Mouse (Mus musculus) forebrain, embryonic 12.5 days (tissue): ENCODE measurements around the gene Senp8. TPM values are rescaled to one million over a fixed set of nuclear protein-coding genes. Genes with fewer than 3 reads are reported as not detected.
"Not testable (repeated sequence)": the region's sequence is repeated elsewhere in the genome, so short reads cannot be mapped to it uniquely, and the experiment has no call there.

ENCODE experiments used
- ATAC-seq: fragments of 200-750 bp; cut with Nextera tagmentation; 2 replicates; pipeline ENCODE4 v1.8.0; 2017; ENCODE audit warnings: moderate TSS enrichment; ENCODE audit not compliant: low FRiP score
- H3K27ac ChIP-seq: fragments of 300-500 bp; sonication (generic); 2 replicates; pipeline ENCODE4 v1.5.1; 2016; ENCODE audit warnings: mild to moderate bottlenecking
- H3K27me3 ChIP-seq: fragments of 300-500 bp; sonication (generic); 2 replicates; pipeline ENCODE4 v1.6.1; 2016; ENCODE audit warnings: mild to moderate bottlenecking
- H3K36me3 ChIP-seq: fragments of 300-500 bp; sonication (generic); replicated peaks from 2 replicates; pipeline ENCODE4 v1.6.1; 2016; ENCODE audit warnings: mild to moderate bottlenecking
- H3K4me1 ChIP-seq: fragments of 300-500 bp; sonication (generic); 2 replicates; pipeline ENCODE4 v1.6.1; 2016
- H3K4me2 ChIP-seq: fragments of 300-500 bp; sonication (generic); 2 replicates; pipeline ENCODE4 v1.6.1; 2016; ENCODE audit warnings: mild to moderate bottlenecking, moderate library complexity
- H3K4me3 ChIP-seq: fragments of 300-500 bp; sonication (generic); replicated peaks from 2 replicates; pipeline ENCODE4 v1.5.1; 2016; ENCODE audit warnings: mild to moderate bottlenecking
- H3K9ac ChIP-seq: fragments of 300-500 bp; sonication (generic); 2 replicates; pipeline ENCODE4 v1.6.1; 2016; ENCODE audit warnings: mild to moderate bottlenecking
- H3K9me3 ChIP-seq: fragments of 300-500 bp; sonication (generic); 2 replicates; pipeline ENCODE4 v1.6.1; 2016
- WGBS: fragments of 180-500 bp; shearing (Covaris S2); methylation state at CpG from one replicate; pipeline ENCODE4 v1.1.7; 2016; 5-methylcytosine and 5-hydroxymethylcytosine counted together
- polyA plus RNA-seq: library from polyadenylated mRNA; unstranded; fragments of >200 nt; fragmentation: Nextera tagmentation; extraction: Ambion mirVana; gene quantifications from 2 replicates; pipeline ENCODE4 v1.2.1, GENCODE M21; 2016

Senp8 gene
- 13.0 and 18.1 TPM in 2 replicates for polyA plus RNA-seq

- H3K27me3 ChIP-seq, result no peaks in the 10 kb centered on the region
- no peaks in the 10 kb centered on the region for H3K36me3 ChIP-seq
- peak within 1 kb of the TSS; percentile 86 for H3K4me2 ChIP-seq
- WGBS, result under 1% methylated on average over 58 of the region's 59 CpGs
- peak within 1 kb of the TSS; percentile 90 for H3K9ac ChIP-seq
- H3K4me3 ChIP-seq, result peak within 1 kb of the TSS; percentile 95
- peak; percentile 95 for ATAC-seq
- H3K27ac ChIP-seq, result peak within 1 kb of the TSS; percentile 92
- peaks cover 15% of the 10 kb centered on the region for H3K4me1 ChIP-seq
- no peaks in the 10 kb centered on the region for H3K9me3 ChIP-seq
These were observed at the start of gene Senp8, which contains the start of gene Myo9a for GRCm38 (mm10) chr9:59750267-59751065. Gene Senp8 (minus strand): TSS chr9:59750710. Gene Myo9a (plus strand): TSS chr9:59750896.

DNA sequence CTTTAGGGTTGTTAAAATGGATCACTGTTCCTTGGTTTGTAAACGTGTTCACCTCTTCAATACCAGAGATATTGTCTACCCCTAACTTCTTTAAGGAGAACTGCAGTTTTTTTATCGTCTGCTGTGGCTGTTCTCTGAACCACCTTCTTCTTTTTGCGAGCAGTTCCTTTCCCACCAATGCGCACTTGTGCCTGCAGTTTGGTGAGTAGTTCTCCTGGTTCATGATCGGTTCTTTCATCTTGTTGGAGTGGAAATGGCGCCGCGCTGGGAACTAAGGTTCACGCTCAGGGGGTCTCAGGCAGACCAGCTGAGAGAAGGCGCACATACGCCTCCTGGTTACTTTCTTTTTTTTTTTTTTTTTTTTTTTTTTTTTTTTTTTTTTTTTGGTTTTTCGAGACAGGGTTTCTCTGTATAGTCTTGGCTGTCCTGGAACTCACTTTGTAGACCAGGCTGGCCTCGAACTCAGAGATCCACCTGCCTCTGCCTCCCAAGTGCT is 16.5 kb upstream of the Senp8 start:
- H3K9me3 ChIP-seq, H3K27me3 ChIP-seq, H3K27ac ChIP-seq, ATAC-seq, H3K4me3 ChIP-seq, H3K4me1 ChIP-seq, H3K9ac ChIP-seq, H3K4me2 ChIP-seq, H3K36me3 ChIP-seq: not testable (repeated sequence)
- 92% methylated on average over 12 of the region's 13 CpGs for WGBS

GRCm38 (mm10) chr9:59760515-59760914 is 10.0 kb upstream of the Senp8 start:
- WGBS, result 83% methylated on average over 3 of the region's 3 CpGs
- H3K27ac ChIP-seq, result no peak overlapping the region
- no peaks in the 10 kb centered on the region for H3K9me3 ChIP-seq
- H3K27me3 ChIP-seq, result no peaks in the 10 kb centered on the region
- H3K4me3 ChIP-seq, result no peak overlapping the region
- no peak overlapping the region for H3K9ac ChIP-seq
- ATAC-seq, result no peak
- H3K4me1 ChIP-seq, result no peaks in the 10 kb centered on the region
- H3K4me2 ChIP-seq, result no peak overlapping the region
- no peaks in the 10 kb centered on the region for H3K36me3 ChIP-seq

DNA sequence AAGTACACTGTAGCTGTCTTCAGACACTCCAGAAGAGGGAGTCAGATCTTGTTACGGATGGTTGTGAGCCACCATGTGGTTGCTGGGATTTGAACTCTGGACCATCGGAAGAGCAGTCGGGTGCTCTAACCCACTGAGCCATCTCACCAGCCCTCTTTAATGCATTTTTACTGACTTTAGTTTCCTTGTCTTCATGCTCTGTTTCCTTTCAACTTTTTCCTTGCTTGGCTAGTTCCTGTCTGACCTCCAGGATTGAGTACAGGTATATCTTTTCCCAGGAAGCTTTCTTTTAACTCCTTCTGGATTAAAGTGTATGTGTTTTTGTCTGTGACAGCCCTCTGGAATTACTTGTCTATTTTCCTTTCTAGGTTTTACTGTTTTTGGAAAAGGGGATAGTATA is 6.5 kb upstream of the Senp8 start:
- not testable (repeated sequence) for H3K9ac ChIP-seq, H3K27ac ChIP-seq, ATAC-seq, H3K27me3 ChIP-seq, H3K4me2 ChIP-seq, H3K36me3 ChIP-seq, H3K4me3 ChIP-seq, H3K4me1 ChIP-seq, H3K9me3 ChIP-seq
- WGBS, result 100% methylated on average over 3 of the region's 3 CpGs

- no peak overlapping the region for H3K4me3 ChIP-seq
- H3K4me1 ChIP-seq, result peaks cover 8% of the 10 kb centered on the region
- no peak overlapping the region for H3K9ac ChIP-seq
- no peak for ATAC-seq
- H3K27me3 ChIP-seq, result no peaks in the 10 kb centered on the region
- H3K36me3 ChIP-seq, result no peaks in the 10 kb centered on the region
- H3K4me2 ChIP-seq, result no peak overlapping the region
- no peaks in the 10 kb centered on the region for H3K9me3 ChIP-seq
- 80% methylated on average over 2 of the region's 2 CpGs for WGBS
- no peak overlapping the region for H3K27ac ChIP-seq
These were observed 4.7 kb upstream of the Senp8 start for GRCm38 (mm10) chr9:59755199-59755598.

GRCm38 (mm10) chr9:59751966-59752365 is 1.5 kb upstream of the Senp8 start:
- H3K27ac ChIP-seq, result no peak overlapping the region
- 9% methylated on average over 2 of the region's 2 CpGs for WGBS
- ATAC-seq, result no peak

DNA sequence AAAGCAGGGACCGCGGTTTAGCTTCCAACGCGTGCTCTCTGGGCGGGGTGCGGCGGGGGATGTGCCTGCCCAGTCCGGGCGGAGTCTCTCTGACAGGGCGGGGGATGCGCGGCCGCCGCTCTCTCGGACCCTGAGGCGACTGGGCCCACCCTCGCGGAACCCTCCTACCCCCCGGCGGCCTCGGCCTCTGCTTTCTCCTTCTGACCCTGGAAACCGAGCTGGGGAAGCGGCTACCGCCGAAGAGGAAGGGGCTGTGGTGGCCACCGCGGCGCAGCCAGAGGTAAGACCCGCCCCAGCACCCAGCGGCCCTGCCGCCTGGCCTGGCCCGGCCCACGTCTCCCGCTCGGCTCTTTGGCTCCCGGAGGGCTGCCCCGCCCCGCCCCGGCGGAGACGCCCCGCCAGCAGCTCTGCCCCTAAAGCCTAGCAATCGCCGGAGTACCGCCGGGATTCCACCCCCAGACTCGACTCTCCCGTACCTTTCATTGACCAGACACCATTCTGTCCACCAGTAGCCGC is 614 bp upstream of the Senp8 start:
- H3K4me3 ChIP-seq, result peak overlapping the region; percentile 95
- H3K27me3 ChIP-seq, result no peaks in the 10 kb centered on the region
- H3K9ac ChIP-seq, result peak overlapping the region; percentile 90
- under 1% methylated on average over 48 of the region's 49 CpGs for WGBS
- no peaks in the 10 kb centered on the region for H3K36me3 ChIP-seq
- H3K4me2 ChIP-seq, result peak overlapping the region; percentile 86
- ATAC-seq, result peak; percentile 94
- H3K9me3 ChIP-seq, result no peaks in the 10 kb centered on the region
- H3K4me1 ChIP-seq, result peaks cover 15% of the 10 kb centered on the region
- peak overlapping the region; percentile 92 for H3K27ac ChIP-seq

More at GRCm38 (mm10) chr9:59751966-59752365, 1.5 kb upstream of the Senp8 start:
- peaks cover 15% of the 10 kb centered on the region for H3K4me1 ChIP-seq
- H3K9ac ChIP-seq, result peak overlapping the region; percentile 90
- H3K4me3 ChIP-seq, result peak overlapping the region; percentile 95
- H3K27me3 ChIP-seq, result no peaks in the 10 kb centered on the region
- H3K9me3 ChIP-seq, result no peaks in the 10 kb centered on the region
- no peaks in the 10 kb centered on the region for H3K36me3 ChIP-seq
- H3K4me2 ChIP-seq, result peak overlapping the region; percentile 86

GRCm38 (mm10) chr9:59749581-59750265 is 787 bp downstream of the Senp8 start:
- peak overlapping the region; percentile 65 for H3K9ac ChIP-seq
- 33% methylated on average over 12 of the region's 12 CpGs for WGBS
- H3K4me1 ChIP-seq, result peaks cover 15% of the 10 kb centered on the region
- 0 out of 2 replicates have a peak, but pooled peaks have one; percentile 0 for ATAC-seq
- peak overlapping the region; percentile 86 for H3K4me2 ChIP-seq
- H3K27me3 ChIP-seq, result no peaks in the 10 kb centered on the region
- peak overlapping the region; percentile 92 for H3K27ac ChIP-seq
- peak overlapping the region; percentile 95 for H3K4me3 ChIP-seq
- no peaks in the 10 kb centered on the region for H3K36me3 ChIP-seq
- H3K9me3 ChIP-seq, result no peaks in the 10 kb centered on the region

DNA sequence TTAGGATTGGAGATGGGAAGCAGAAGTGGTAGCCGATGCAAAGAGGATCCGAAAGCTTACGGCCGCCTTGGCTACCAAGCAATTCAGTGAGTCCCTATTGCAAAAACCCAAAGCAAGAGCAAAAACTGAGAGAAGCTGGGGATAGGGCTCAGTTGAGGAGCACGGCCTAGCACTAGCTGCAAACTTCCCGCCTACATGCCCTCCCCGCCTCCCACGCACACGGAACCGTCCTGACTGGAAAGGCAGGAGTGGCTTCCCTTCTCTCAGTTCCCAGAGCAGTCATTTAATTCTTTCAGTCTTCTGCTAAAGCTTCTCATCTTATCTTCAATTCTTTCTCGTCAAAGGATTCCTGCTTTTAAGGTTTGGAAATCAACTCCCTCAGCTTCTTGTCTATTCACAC is 1.5 kb downstream of the Senp8 start:
- peaks cover 14% of the 10 kb centered on the region for H3K4me1 ChIP-seq
- 94% methylated on average over 11 of the region's 11 CpGs for WGBS
- H3K4me2 ChIP-seq, result no peak overlapping the region
- ATAC-seq, result no peak
- H3K4me3 ChIP-seq, result no peak overlapping the region
- no peaks in the 10 kb centered on the region for H3K36me3 ChIP-seq
- no peaks in the 10 kb centered on the region for H3K9me3 ChIP-seq
- H3K27ac ChIP-seq, result no peak overlapping the region
- no peak overlapping the region for H3K9ac ChIP-seq
- H3K27me3 ChIP-seq, result no peaks in the 10 kb centered on the region

GRCm38 (mm10) chr9:59748387-59748786 is 2.1 kb downstream of the Senp8 start:
- Histone ChIP-seq H3K4me1 (peaks cover 12% of the 10 kb centered on the region), H3K27ac (no peak overlapping the region), H3K36me3 (no peaks in the 10 kb centered on the region), H3K27me3 (no peaks in the 10 kb centered on the region), H3K4me3 (no peak overlapping the region), H3K4me2 (no peak overlapping the region), H3K9ac (no peak overlapping the region), H3K9me3 (no peaks in the 10 kb centered on the region)
- WGBS, result 95% methylated on average over 2 of the region's 2 CpGs
- no peak for ATAC-seq

DNA sequence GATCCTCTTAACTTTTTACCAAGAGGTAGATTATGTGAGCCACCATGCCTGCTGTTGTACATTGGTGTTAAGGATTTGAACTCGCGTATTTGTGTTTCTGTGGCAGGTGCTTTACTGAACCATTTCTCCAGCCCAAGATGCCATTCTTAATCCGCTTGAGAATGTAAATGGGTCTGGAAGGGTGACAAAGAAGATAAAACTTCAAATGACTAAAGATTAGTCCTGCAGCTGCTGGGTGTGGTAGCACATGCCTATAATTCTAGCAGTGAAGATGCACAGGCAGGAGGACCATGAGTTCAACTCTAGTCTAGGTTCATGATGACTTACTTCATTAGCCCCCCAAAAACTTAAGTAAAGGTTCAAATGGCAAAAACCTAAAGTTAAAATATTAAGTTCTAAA is 6.6 kb downstream of the Senp8 start:
- Histone ChIP-seq H3K4me3 (no peak overlapping the region), H3K27me3 (no peaks in the 10 kb centered on the region), H3K36me3 (no peaks in the 10 kb centered on the region), H3K9me3 (no peaks in the 10 kb centered on the region), H3K4me1 (no peaks in the 10 kb centered on the region), H3K9ac (no peak overlapping the region), H3K27ac (no peak overlapping the region), H3K4me2 (no peak overlapping the region)
- 97% methylated on average over 3 of the region's 3 CpGs for WGBS
- no peak for ATAC-seq

DNA sequence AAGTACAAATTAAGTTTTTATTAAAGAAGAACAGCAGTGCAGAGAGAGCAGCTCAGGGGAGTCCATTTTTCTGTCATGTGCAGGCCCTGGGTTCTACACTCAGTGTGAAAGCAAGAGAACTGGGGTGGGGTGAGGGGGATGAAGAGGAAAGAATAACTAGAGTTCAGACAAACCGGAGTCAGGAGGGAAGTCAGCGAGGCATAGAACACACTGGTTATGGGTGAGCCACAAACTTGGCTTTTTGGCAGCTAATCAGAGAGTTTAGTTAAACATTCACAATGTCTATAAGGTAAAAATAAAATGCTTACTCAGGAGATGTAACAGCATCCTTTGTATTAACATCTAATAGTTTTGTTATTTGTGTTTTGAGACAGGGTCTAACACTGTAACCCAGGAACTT is 9.9 kb downstream of the Senp8 start:
- no peak for ATAC-seq
- Histone ChIP-seq H3K36me3 (no peaks in the 10 kb centered on the region), H3K27me3 (no peaks in the 10 kb centered on the region), H3K4me1 (no peaks in the 10 kb centered on the region), H3K4me3 (no peak overlapping the region), H3K4me2 (no peak overlapping the region), H3K9ac (no peak overlapping the region), H3K27ac (no peak overlapping the region), H3K9me3 (no peaks in the 10 kb centered on the region)
- WGBS, result 90% methylated on average over 2 of the region's 2 CpGs
